Comparison of ENCODE assay signal across 17 mouse cellular contexts in genomic region chr3:110094407-110094806, GRCm38 (mm10). TPM values are rescaled to one million over a fixed set of nuclear protein-coding genes. Genes with fewer than 3 reads are reported as not detected.
"Had no signal": no experiment of that assay in that cellular context is flagged by ENCODE, and none has a peak within 500 bp of the region (broad histone marks: within the 10 kb centered on the region; RNA-seq: fewer than 3 reads in every experiment).

No protein-coding gene starts in this region.

- H3K4me2 ChIP-seq: lung, embryonic 15.5 days; midbrain, embryonic 12.5 days; neural tube, embryonic 12.5 days; stomach, embryonic 15.5 days had no signal

- H3K27me3 ChIP-seq: lung, embryonic 15.5 days; megakaryocyte, embryonic 14.5 days; midbrain, embryonic 12.5 days; neural tube, embryonic 12.5 days; stomach, embryonic 15.5 days had no signal

- H3K4me3 ChIP-seq: lung, embryonic 15.5 days; megakaryocyte, embryonic 14.5 days; midbrain, embryonic 12.5 days; neural tube, embryonic 12.5 days; stomach, embryonic 15.5 days had no signal

- H3K36me3 ChIP-seq: lung, embryonic 15.5 days; midbrain, embryonic 12.5 days; neural tube, embryonic 12.5 days; stomach, embryonic 15.5 days had no signal

- H3K9me3 ChIP-seq: lung, embryonic 15.5 days; megakaryocyte, embryonic 14.5 days; midbrain, embryonic 12.5 days; neural tube, embryonic 12.5 days; stomach, embryonic 15.5 days had no signal

- H3K27ac ChIP-seq: lung, embryonic 15.5 days; macrophage; midbrain, embryonic 12.5 days; neural tube, embryonic 12.5 days; stomach, embryonic 15.5 days; stomach, postnatal 0 days had no signal

- ATAC-seq: liver, postnatal 0 days; lung, postnatal 0 days had no signal

- H3K4me1 ChIP-seq: lung, embryonic 15.5 days; megakaryocyte, embryonic 14.5 days; midbrain, embryonic 12.5 days; neural tube, embryonic 12.5 days; stomach, embryonic 15.5 days had no signal

- DNase-seq: liver, postnatal 0 days; lung, adult 2 months; lung, postnatal 14 days; lung, postnatal 36 days; midbrain, embryonic 14.5 days; right cerebral cortex, postnatal 14 days; thymus, adult 2 months; thymus, postnatal 25 days; thymus, postnatal 4 days had no signal

- H3K9ac ChIP-seq: liver, postnatal 0 days; lung, embryonic 15.5 days; midbrain, embryonic 12.5 days; neural tube, embryonic 12.5 days; stomach, embryonic 15.5 days had no signal

RNA-seq across cellular contexts. Expression of gene Ntng1, which starts 49.4 kb away (rescaled TPM):
- polyA plus RNA-seq: liver, postnatal 0 days; macrophage had no signal
